Mouse (Mus musculus) kidney, embryonic 15.5 days (tissue): ENCODE results near the gene Prss53. TPM values are rescaled to one million over a fixed set of nuclear protein-coding genes. Genes with fewer than 3 reads are reported as not detected.

Experiments
- ATAC-seq: fragments of 200-750 bp; cut with Nextera tagmentation; replicated peaks from 2 replicates; pipeline ENCODE4 v1.8.0; 2017; ENCODE audit warnings: moderate TSS enrichment; ENCODE audit not compliant: low FRiP score
- H3K27ac ChIP-seq: fragments of 300-500 bp; sonication (generic); 2 replicates; pipeline ENCODE4 v1.5.1; 2015; ENCODE audit warnings: mild to moderate bottlenecking, inconsistent platforms
- H3K27me3 ChIP-seq: fragments of 300-500 bp; sonication (generic); 2 replicates; pipeline ENCODE4 v1.6.1; 2015; ENCODE audit warnings: inconsistent platforms
- H3K36me3 ChIP-seq: fragments of 300-500 bp; sonication (generic); 2 replicates; pipeline ENCODE4 v1.6.1; 2015; ENCODE audit warnings: inconsistent platforms
- H3K4me1 ChIP-seq: fragments of 300-500 bp; sonication (generic); 2 replicates; pipeline ENCODE4 v1.6.1; 2015; ENCODE audit warnings: inconsistent platforms
- H3K4me2 ChIP-seq: fragments of 300-500 bp; sonication (generic); 2 replicates; pipeline ENCODE4 v1.6.1; 2015; ENCODE audit warnings: moderate library complexity, mild to moderate bottlenecking, inconsistent platforms
- H3K4me3 ChIP-seq: fragments of 300-500 bp; sonication (generic); replicated peaks from 2 replicates; pipeline ENCODE4 v1.5.1; 2015; ENCODE audit warnings: mild to moderate bottlenecking, inconsistent platforms
- H3K9ac ChIP-seq: fragments of 300-500 bp; sonication (generic); 2 replicates; pipeline ENCODE4 v1.6.1; 2015; ENCODE audit warnings: mild to moderate bottlenecking, inconsistent platforms
- H3K9me3 ChIP-seq: fragments of 300-500 bp; sonication (generic); replicated peaks from 2 replicates; pipeline ENCODE4 v1.6.1; 2016; ENCODE audit warnings: inconsistent platforms
- WGBS: fragments of 180-500 bp; shearing (Covaris S2); methylation state at CpG from one replicate; pipeline ENCODE4 v1.1.7; 2015; ENCODE audit warnings: mixed read lengths; 5-methylcytosine and 5-hydroxymethylcytosine counted together
- polyA plus RNA-seq: library from polyadenylated mRNA; unstranded; fragments of >200 nt; fragmentation: Nextera tagmentation; extraction: Ambion mirVana; gene quantifications from 2 replicates; pipeline ENCODE4 v1.2.1, GENCODE M21; 2015

The Prss53 gene
- polyA plus RNA-seq, 1 experiment from 2014 or later: 2.2 TPM

DNA sequence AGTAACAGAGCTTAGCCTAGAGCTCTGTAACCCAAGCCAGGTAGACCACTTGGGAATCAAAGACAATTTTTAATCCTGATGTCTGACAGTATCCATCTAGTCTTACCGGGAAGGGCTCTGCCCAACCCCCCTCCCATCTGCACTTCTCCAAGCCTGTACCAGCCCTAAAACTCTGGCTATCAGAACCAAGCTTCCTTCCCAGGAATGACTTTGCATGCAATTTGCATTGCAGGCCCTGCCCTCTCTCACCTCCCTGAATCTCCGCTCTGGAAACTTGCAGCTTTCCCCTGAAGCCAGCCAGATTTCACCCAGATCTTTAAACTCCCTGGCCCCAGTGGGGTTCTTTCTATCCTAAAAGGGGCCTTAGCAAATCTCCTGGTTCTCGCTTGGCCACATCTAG lies 3.0 kb downstream of the Prss53 start:
- H3K9me3 ChIP-seq: no peaks in the 10 kb centered on the region
- H3K4me1 ChIP-seq: peaks cover 18% of the 10 kb centered on the region
- no peaks in the 10 kb centered on the region for H3K27me3 ChIP-seq
- ATAC-seq: no peak
- peaks cover 82% of the 10 kb centered on the region for H3K36me3 ChIP-seq
- H3K9ac ChIP-seq: no peak overlapping the region
- H3K27ac ChIP-seq: no peak overlapping the region
- no peak overlapping the region for H3K4me2 ChIP-seq
- WGBS: 80% methylated on average over 3 of the region's 3 CpGs
- H3K4me3 ChIP-seq: no peak overlapping the region

- no peak overlapping the region for H3K4me2 ChIP-seq
- no peak overlapping the region for H3K4me3 ChIP-seq
- no peaks in the 10 kb centered on the region for H3K27me3 ChIP-seq
- 86% methylated on average over 8 of the region's 8 CpGs for WGBS
- peaks cover 20% of the 10 kb centered on the region for H3K4me1 ChIP-seq
- H3K27ac ChIP-seq: no peak overlapping the region
- H3K36me3 ChIP-seq: peaks cover 82% of the 10 kb centered on the region
- H3K9ac ChIP-seq: no peak overlapping the region
- H3K9me3 ChIP-seq: no peaks in the 10 kb centered on the region
- no peak for ATAC-seq
Measured at GRCm38 (mm10) chr7:127887191-127887590, 3.6 kb downstream of the Prss53 start.

GRCm38 (mm10) chr7:127886551-127886950 lies 4.2 kb downstream of the Prss53 start:
- 84% methylated on average over 6 of the region's 6 CpGs for WGBS
- H3K36me3 ChIP-seq: peaks cover 82% of the 10 kb centered on the region
- no peak overlapping the region for H3K27ac ChIP-seq
- H3K4me1 ChIP-seq: peaks cover 20% of the 10 kb centered on the region
- H3K27me3 ChIP-seq: no peaks in the 10 kb centered on the region
- no peaks in the 10 kb centered on the region for H3K9me3 ChIP-seq
- H3K4me3 ChIP-seq: no peak overlapping the region
- no peak overlapping the region for H3K4me2 ChIP-seq
- no peak overlapping the region for H3K9ac ChIP-seq
- no peak for ATAC-seq

DNA sequence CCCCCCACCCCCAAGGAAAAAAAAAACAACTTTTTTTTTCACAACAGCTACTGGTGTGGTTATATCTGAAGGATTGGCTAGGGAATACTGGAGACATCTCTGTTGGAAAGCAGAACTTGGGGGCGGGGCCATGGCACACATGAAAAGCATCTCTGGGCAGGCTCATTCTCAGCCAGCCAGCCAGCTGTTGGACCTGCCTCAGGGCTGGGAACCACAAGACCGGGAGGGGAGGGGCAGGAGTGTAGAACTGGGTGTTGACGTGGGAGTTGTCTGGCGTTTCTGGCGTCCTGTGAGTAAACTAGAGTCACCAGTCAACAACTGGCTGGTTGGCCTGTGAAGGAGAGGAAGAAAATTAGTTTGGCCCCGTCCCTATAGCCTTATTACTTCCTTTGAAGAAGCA lies 4.8 kb downstream of the Prss53 start:
- Histone ChIP-seq H3K4me2 (no peak overlapping the region), H3K36me3 (peaks cover 87% of the 10 kb centered on the region), H3K27ac (no peak overlapping the region), H3K9me3 (no peaks in the 10 kb centered on the region), H3K4me3 (no peak overlapping the region), H3K9ac (no peak overlapping the region), H3K4me1 (peaks cover 20% of the 10 kb centered on the region), H3K27me3 (no peaks in the 10 kb centered on the region)
- ATAC-seq: no peak
- 56% methylated on average over 6 of the region's 6 CpGs for WGBS

- Histone ChIP-seq H3K4me3 (no peak overlapping the region), H3K4me1 (peaks cover 30% of the 10 kb centered on the region), H3K9ac (no peak overlapping the region), H3K27me3 (no peaks in the 10 kb centered on the region), H3K36me3 (peaks cover 78% of the 10 kb centered on the region), H3K9me3 (no peaks in the 10 kb centered on the region), H3K4me2 (no peak overlapping the region), H3K27ac (no peak overlapping the region)
- no peak for ATAC-seq
- 85% methylated on average over 12 of the region's 12 CpGs for WGBS
Measured at GRCm38 (mm10) chr7:127880431-127880830, 10.3 kb downstream of the Prss53 start.

- Histone ChIP-seq H3K9ac (no peak overlapping the region), H3K4me1 (peaks cover 30% of the 10 kb centered on the region), H3K9me3 (no peaks in the 10 kb centered on the region), H3K4me3 (no peak overlapping the region), H3K36me3 (peaks cover 67% of the 10 kb centered on the region), H3K27me3 (no peaks in the 10 kb centered on the region), H3K4me2 (no peak overlapping the region), H3K27ac (no peak overlapping the region)
- no peak for ATAC-seq
- 96% methylated on average over 9 of the region's 9 CpGs for WGBS
Measured at GRCm38 (mm10) chr7:127879301-127879700, 11.5 kb downstream of the Prss53 start.

DNA sequence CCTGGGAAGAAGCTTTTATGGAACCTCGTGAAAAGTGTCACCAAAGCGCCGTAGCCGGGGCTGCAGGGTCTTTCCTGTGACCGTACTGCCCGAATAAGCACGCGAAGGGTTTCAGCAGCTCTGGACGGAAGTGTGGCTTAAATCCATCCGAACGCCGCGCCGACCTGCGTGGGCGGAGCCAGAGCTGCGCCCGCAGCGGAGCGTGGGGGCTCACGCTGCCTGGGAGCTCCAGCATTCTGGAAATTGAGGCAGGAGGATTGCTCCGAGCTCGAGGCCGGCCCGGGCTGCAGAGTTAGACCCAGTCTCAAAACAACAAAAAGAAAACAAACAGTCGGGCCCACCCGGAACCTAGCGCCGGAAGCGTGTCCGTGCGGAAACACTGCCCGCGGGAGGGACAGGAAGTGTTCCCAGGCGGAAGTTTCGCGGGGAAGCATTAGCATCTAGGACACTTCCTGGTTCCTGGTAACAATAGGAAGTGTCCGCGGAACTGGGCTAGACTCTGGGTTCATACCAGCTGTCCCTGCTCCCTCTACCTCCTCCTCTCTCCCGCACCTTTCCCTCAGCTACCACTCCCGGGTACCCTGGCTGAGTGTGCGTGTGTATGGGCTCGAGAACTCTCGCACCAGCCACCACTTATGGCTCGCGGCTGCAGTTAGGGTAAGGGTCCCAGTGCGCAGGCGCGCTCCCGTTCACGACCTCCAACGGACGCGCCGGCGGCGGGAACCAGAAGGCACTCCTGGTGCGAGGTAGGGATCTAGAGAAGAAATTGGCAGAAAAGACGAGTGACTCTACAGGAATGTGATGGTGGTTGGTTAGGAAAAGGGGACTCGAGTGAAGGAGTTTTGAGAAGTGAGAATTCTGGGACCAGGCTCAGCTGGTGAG lies 14.1 kb downstream of the Prss53 start, which contains the start of gene Zfp668:
Gene Zfp668 (minus strand): TSS at position 362 of the 882 bp plus-strand sequence.
- H3K27ac ChIP-seq: peak within 1 kb of the TSS; percentile 100
- H3K4me3 ChIP-seq: peak within 1 kb of the TSS; percentile 98
- H3K4me2 ChIP-seq: peak within 1 kb of the TSS; percentile 82
- WGBS: under 1% methylated on average over 60 of the region's 60 CpGs
- ATAC-seq: peak; percentile 62
- H3K9me3 ChIP-seq: no peaks in the 10 kb centered on the region
- peak within 1 kb of the TSS; percentile 100 for H3K9ac ChIP-seq
- H3K27me3 ChIP-seq: no peaks in the 10 kb centered on the region
- peaks cover 55% of the 10 kb centered on the region for H3K36me3 ChIP-seq
- H3K4me1 ChIP-seq: peaks cover 29% of the 10 kb centered on the region

DNA sequence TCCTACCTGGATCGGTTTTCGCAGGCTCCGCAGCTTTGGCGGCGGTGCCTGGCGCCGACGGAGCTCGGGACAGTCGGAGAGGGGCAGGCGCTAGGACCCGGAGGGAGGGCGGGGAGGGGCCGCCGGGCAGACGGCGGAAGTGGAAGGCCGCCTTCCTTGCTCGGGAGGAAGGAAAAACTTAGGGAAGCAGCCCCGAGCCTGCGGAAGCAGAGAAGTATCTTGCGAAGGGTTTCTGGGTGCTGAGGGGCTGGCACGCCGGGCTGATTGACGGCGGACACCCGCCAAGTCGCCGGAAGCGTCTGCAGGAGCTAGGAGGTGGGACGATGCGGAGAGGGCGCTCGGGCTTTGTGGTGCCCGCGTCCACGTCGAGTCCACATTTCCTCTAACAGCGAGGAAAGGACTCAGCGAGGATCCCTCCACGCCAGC lies 14.7 kb downstream of the Prss53 start, which contains the start of gene Zfp646:
Gene Zfp646 (plus strand): TSS at position 181 of the 426 bp plus-strand sequence.
- Histone ChIP-seq H3K4me3 (peak within 1 kb of the TSS; percentile 98), H3K4me2 (peak within 1 kb of the TSS; percentile 82), H3K27me3 (no peaks in the 10 kb centered on the region), H3K4me1 (peaks cover 29% of the 10 kb centered on the region), H3K27ac (peak within 1 kb of the TSS; percentile 100), H3K36me3 (peaks cover 55% of the 10 kb centered on the region), H3K9me3 (no peaks in the 10 kb centered on the region), H3K9ac (peak within 1 kb of the TSS; percentile 100)
- ATAC-seq: peak; percentile 91
- under 1% methylated on average over 41 of the region's 41 CpGs for WGBS

GRCm38 (mm10) chr7:127875627-127876001 lies 15.2 kb downstream of the Prss53 start:
- Histone ChIP-seq H3K4me1 (peaks cover 29% of the 10 kb centered on the region), H3K9ac (peak overlapping the region; percentile 100), H3K9me3 (no peaks in the 10 kb centered on the region), H3K27ac (peak overlapping the region; percentile 100), H3K4me2 (peak overlapping the region; percentile 82), H3K4me3 (peak overlapping the region; percentile 98), H3K27me3 (no peaks in the 10 kb centered on the region), H3K36me3 (peaks cover 54% of the 10 kb centered on the region)
- peak; percentile 95 for ATAC-seq
- WGBS: 0% methylated on average over 41 of the region's 43 CpGs

DNA sequence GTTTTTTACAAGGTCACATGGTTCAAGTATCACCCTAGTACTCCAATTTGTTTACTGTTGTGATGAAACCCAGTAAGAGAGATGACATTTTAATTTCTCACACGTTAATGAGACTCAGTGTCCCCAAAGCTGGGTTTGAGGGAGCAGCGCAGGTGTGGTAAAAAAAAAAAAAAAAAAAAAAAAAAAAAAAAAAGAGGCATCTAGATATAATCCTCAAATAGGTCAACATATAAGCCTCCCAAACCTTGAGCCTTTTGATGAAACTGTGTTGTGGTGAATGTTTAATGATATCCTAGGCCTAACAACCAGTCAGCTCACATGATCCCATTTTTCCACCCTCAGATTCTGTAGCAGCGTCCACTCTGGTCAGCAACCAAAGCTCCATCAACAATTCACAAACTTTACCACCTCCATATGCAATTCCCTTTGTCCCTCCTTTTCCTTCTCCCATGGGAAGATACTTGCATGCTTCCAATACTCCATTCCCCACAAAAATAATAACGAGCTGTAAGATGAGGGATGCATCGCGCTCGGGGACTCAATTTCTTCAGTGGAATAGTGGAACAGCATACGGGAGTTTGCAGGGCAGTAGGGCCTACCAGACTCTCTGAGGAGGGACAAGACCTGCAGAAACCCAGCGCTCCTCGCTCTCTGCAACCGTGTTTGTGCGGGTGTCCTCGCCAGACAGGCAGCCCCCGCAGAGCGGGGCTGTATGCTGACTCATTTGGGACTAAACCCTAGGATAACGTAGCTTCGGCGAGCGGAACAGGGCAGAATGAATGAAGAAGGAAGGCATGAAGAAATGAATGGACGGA lies 15.8 kb downstream of the Prss53 start:
- peak overlapping the region; percentile 98 for H3K4me3 ChIP-seq
- H3K4me2 ChIP-seq: peak overlapping the region; percentile 82
- H3K27me3 ChIP-seq: no peaks in the 10 kb centered on the region
- H3K27ac ChIP-seq: peak overlapping the region; percentile 100
- ATAC-seq: peak; percentile 48
- H3K36me3 ChIP-seq: peaks cover 50% of the 10 kb centered on the region
- 3% methylated on average over 20 of the region's 20 CpGs for WGBS
- peaks cover 29% of the 10 kb centered on the region for H3K4me1 ChIP-seq
- H3K9ac ChIP-seq: peak overlapping the region; percentile 100
- no peaks in the 10 kb centered on the region for H3K9me3 ChIP-seq

DNA sequence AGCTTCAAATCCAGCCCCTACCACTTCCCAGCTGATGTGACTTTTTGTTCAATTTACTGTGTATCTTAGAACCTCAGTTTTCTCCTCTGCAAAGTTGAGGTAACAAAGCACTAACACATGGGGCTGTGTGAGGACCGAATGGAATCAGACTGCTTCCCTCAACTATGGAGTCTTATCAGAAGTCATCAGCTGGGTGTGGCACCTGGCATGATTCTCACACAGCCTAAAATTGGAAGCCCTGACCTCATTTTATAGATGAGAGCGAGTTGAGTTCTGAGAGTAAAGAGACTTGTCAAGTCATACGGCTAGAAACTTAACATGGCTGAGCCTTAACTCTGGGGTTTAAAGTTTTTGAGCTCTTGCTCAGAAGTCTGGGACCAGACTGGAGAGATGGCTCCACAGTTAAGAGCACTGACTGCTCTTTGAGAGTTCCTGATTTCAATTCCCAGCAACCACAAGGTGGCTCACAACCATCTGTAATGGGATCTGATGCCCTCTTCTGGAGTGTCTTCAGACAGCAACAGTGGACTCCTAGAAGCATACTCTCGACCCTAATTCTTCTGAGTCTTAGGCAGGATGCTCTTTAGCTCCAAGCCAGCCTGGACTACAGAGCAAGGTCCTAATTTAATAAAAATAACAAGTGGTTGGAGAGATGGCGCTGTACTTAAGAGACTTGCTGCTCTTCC lies 20.5 kb downstream of the Prss53 start:
- no peak for ATAC-seq
- 85% methylated on average over 5 of the region's 5 CpGs for WGBS
- Histone ChIP-seq H3K9me3 (no peaks in the 10 kb centered on the region), H3K27ac (no peak overlapping the region), H3K4me1 (peaks cover 17% of the 10 kb centered on the region), H3K36me3 (peaks cover 59% of the 10 kb centered on the region), H3K27me3 (no peaks in the 10 kb centered on the region), H3K4me2 (no peak overlapping the region), H3K9ac (no peak overlapping the region), H3K4me3 (no peak overlapping the region)
